Mouse (Mus musculus): Measurements from ENCODE around the gene Sh2d1b1. TPM values are rescaled to one million over a fixed set of nuclear protein-coding genes. Genes with fewer than 3 reads are reported as not detected.

Gene Sh2d1b1
- polyA plus RNA-seq, 1 experiment from 2014 or later = 0.43 TPM

Other genes starting within 250 kb of the Sh2d1b1 start
- gene Ddr2, start 166.6 kb upstream of the Sh2d1b1 start, polyA plus RNA-seq (2015; fragmentation: Nextera tagmentation; extraction: Ambion mirVana) = 57.1 and 60.3 TPM in 2 replicates
- 58.9 and 64.0 TPM in 2 replicates for gene Uap1, start 102.4 kb upstream of the Sh2d1b1 start, polyA plus RNA-seq (2015; fragmentation: Nextera tagmentation; extraction: Ambion mirVana)
- 7.3 and 7.8 TPM in 2 replicates for gene Uhmk1, start 61.9 kb upstream of the Sh2d1b1 start, polyA plus RNA-seq (2015; fragmentation: Nextera tagmentation; extraction: Ambion mirVana)
- gene Sh2d1b2, start 44.6 kb upstream of the Sh2d1b1 start, polyA plus RNA-seq (2015; fragmentation: Nextera tagmentation; extraction: Ambion mirVana) = not detected in 2 replicates
- gene Gm7694, start 29.0 kb downstream of the Sh2d1b1 start, polyA plus RNA-seq (2015; fragmentation: Nextera tagmentation; extraction: Ambion mirVana) = 4.6 and 4.8 TPM in 2 replicates
- gene Spata46, start 31.5 kb downstream of the Sh2d1b1 start, polyA plus RNA-seq (2015; fragmentation: Nextera tagmentation; extraction: Ambion mirVana) = 1.1 and 2.0 TPM in 2 replicates

All from stomach, embryonic 16.5 days (tissue).